Mouse (Mus musculus): ENCODE results near the gene Eif4g1. TPM values are rescaled to one million over a fixed set of nuclear protein-coding genes. Genes with fewer than 3 reads are reported as not detected.

Eif4g1 gene
- 561 and 648 TPM in 2 replicates for polyA plus RNA-seq (2012)

GRCm38 (mm10) chr16:20668013-20668412, at the start of gene Eif4g1:
Eif4g1 (plus strand) TSS chr16:20668313.

GRCm38 (mm10) chr16:20621191-20621990, 46.7 kb upstream of the Eif4g1 start, which contains the start of gene Camk2n2:
Camk2n2 (minus strand) TSS chr16:20621287.

GRCm38 (mm10) chr16:20629731-20630634, 38.1 kb upstream of the Eif4g1 start, which contains the start of gene Ece2:
Ece2 (plus strand) TSS chr16:20629828.

DNA sequence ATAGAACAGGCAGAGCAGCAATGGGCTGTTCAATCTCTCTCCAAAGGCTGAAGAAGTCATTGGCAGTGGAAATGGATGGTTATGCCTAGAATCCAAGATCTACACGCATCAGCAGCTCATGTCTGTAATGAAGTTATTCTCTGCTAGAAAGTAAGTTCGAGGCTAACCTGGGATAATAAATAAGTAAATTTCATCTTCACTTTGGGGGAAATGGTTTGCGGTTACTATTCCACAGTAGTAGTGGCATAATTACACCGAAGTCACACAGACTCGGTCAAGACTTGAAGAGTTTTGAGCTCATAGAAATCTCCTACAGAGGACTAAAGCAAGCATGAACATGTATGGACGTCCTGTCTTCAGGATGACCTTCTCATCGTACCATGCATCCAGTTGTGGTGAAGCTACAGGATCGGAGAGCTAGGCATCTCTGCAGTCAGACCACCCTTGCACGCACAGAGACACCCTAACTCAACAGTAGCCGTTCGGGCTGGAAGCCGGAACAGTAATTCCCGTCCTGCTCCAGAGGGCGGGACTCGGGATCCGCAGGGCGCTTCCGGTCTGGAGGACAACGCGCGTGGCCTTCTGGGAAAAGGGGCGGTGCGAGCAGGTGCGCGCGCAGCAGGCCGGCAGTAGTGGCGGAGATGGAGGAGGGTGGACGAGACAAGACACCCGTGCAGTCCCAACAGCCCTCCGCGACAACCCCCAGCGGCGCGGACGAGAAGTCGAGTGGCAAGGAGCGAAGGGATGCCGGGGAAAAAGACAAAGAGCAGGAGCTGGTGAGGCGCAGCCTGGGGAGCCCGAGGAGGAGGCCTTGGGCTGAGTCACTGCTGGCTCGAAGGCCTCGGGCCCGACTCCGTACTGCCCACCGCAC, 16.8 kb upstream of the Eif4g1 start, which contains the start of gene Psmd2:
Gene Psmd2, plus strand, starts transcription at position 577 of the 871 bp plus-strand sequence.

GRCm38 (mm10) chr16:20693111-20693701, 25.1 kb downstream of the Eif4g1 start, which contains the start of gene Fam131a:
Fam131a (plus strand) TSS chr16:20693241.

DNA sequence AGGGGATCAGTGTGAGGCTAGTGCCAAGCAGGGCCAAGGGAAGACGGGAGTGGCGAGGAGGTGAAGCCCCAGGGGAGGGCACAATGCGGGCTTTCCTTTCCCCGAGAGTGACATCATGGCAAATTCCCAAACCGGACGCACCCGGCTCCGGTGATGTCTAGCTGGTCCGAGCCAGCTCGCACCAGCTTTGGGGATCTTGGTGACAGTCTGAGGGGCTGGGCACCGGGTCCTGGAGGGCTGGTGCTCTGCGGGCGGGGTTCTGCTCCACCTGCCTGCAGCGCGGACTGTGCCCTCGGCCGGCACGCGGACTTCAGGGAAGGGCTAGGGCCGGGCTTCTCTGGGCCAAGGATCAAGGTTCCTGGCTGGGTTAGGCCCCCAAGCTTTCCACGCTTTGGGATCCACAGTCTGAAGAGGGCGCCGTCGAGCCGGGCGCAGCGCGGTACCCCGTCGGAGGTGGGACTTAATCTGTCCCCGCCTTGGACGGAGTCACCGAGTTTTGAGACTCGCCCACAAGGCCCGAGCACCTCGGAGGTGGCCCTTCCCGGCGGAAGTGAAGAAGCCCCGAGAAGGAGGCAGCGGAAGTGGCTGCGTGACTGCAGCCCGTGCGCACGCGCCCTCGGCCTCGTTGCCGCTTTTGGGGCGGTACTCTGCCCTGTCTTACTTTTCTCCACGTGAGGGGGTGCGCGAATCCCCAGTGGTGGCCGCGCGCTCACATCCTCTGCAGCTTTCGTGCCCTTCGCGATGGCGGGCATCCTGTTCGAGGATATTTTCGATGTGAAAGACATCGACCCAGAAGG, 49.3 kb downstream of the Eif4g1 start, which contains the start of the genes Polr2h and Clcn2:
Gene Polr2h, plus strand, starts transcription at position 485 of the 797 bp plus-strand sequence.
Gene Clcn2, minus strand, starts transcription at position 566 of the 797 bp plus-strand sequence.

DNA sequence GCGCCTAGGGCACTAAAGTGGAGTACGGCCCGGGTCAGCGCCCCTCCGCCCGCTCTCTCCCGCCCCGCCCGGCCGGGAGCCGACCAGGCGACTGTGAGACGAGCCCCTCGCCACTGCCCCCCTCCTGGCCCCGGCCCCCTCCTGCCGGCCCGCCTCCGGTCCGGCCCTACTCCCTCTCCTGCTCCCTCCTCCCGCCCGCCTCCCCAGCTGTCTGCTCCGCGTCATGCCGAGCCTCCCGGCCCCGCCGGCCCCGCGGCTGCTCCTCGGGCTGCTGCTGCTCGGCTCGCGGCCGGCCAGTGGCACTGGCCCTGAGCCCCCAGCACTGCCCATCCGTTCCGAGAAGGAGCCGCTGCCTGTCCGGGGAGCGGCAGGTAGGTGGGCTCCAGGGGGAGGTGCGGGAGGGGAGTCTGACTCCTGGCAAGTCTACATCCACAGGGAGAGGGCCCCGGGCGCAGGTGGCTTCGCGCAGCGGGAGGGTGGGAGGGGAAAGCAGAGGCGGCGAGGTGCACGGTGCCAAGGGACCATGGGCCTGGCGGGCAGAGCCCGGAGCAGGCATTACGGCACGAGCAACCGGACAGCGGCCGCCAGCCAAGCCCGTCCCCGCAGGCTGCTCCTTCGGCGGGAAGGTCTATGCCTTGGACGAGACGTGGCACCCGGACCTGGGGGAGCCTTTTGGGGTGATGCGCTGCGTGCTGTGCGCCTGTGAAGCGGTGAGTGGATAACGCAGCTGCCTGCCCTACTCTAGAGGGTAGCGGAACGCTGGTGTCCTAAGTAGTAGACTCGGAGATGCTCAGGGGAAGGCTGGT, 65.0 kb downstream of the Eif4g1 start, which contains the start of gene Chrd:
Gene Chrd, plus strand, starts transcription at position 203 of the 806 bp plus-strand sequence.

GRCm38 (mm10) chr16:20733731-20734730, 65.9 kb downstream of the Eif4g1 start, which contains the start of gene Thpo:
Thpo (minus strand) TSS chr16:20734511.

Other genes with a start within 250 kb of the Eif4g1 start
- gene Abcc5, start 241.9 kb upstream of the Eif4g1 start, polyA plus RNA-seq (2012): 10.1 and 12.0 TPM in 2 replicates
- 15.3 and 18.8 TPM in 2 replicates for gene Eif2b5, start 169.5 kb upstream of the Eif4g1 start, polyA plus RNA-seq (2012)
- 26.6 and 40.0 TPM in 2 replicates for gene Dvl3, start 151.3 kb upstream of the Eif4g1 start, polyA plus RNA-seq (2012)
- gene Ap2m1, start 132.8 kb upstream of the Eif4g1 start, polyA plus RNA-seq (2012): 121 and 128 TPM in 2 replicates
- 22.5 and 24.3 TPM in 2 replicates for gene Abcf3, start 119.7 kb upstream of the Eif4g1 start, polyA plus RNA-seq (2012)
- 0.02 and 0.19 TPM in 2 replicates for gene Vwa5b2, start 78.8 kb upstream of the Eif4g1 start, polyA plus RNA-seq (2012)
- gene Eef1akmt4, start 56.7 kb upstream of the Eif4g1 start, polyA plus RNA-seq (2012): 7.4 and 10.6 TPM in 2 replicates
- not detected in 2 replicates for gene Gm49333, start 56.7 kb upstream of the Eif4g1 start, polyA plus RNA-seq (2012)
- 13.1 and 17.5 TPM in 2 replicates for gene Alg3, start 56.6 kb upstream of the Eif4g1 start, polyA plus RNA-seq (2012)
- gene Camk2n2, start 47.0 kb upstream of the Eif4g1 start, polyA plus RNA-seq (2012): 4.1 and 4.3 TPM in 2 replicates
- gene Ece2, start 38.5 kb upstream of the Eif4g1 start, polyA plus RNA-seq (2012): 0.14 and 0.16 TPM in 2 replicates
- 220 and 372 TPM in 2 replicates for gene Psmd2, start 16.7 kb upstream of the Eif4g1 start, polyA plus RNA-seq (2012)
- gene Fam131a, start 24.9 kb downstream of the Eif4g1 start, polyA plus RNA-seq (2012): 0.90 and 0.92 TPM in 2 replicates
- 3.6 and 4.3 TPM in 2 replicates for gene Polr2h, start 49.4 kb downstream of the Eif4g1 start, polyA plus RNA-seq (2012)
- 8.5 and 12.8 TPM in 2 replicates for gene Clcn2, start 49.4 kb downstream of the Eif4g1 start, polyA plus RNA-seq (2012)
- gene Chrd, start 64.8 kb downstream of the Eif4g1 start, polyA plus RNA-seq (2012): 0.01 TPM in 2 replicates
- not detected in 2 replicates for gene Thpo, start 66.2 kb downstream of the Eif4g1 start, polyA plus RNA-seq (2012)